Mouse (Mus musculus) thymus, adult 2 months (tissue): Measurements from ENCODE around the gene Anks1b. TPM values are rescaled to one million over a fixed set of nuclear protein-coding genes. Genes with fewer than 3 reads are reported as not detected.

Experiments
- DNase-seq: peaks from one replicate; pipeline ENCODE4 v3.0.0; 2021
- H3K27ac ChIP-seq: fragments of 200-500 bp; 2 replicates; pipeline ENCODE4 v1.5.1; 2012; ENCODE audit warnings: low read length, control low read depth; ENCODE audit not compliant: control insufficient read depth, insufficient read depth
- H3K27me3 ChIP-seq: fragments of 200-500 bp; 2 replicates; pipeline ENCODE4 v1.6.1; 2012; ENCODE audit warnings: mild to moderate bottlenecking, low read length, moderate library complexity, mixed read lengths; ENCODE audit not compliant: control insufficient read depth, insufficient read depth
- H3K36me3 ChIP-seq: fragments of 200-500 bp; 2 replicates; pipeline ENCODE4 v1.6.1; 2012; ENCODE audit warnings: mild to moderate bottlenecking, low read length, moderate library complexity; ENCODE audit not compliant: control insufficient read depth, insufficient read depth
- H3K4me1 ChIP-seq: fragments of 200-500 bp; replicated peaks from 2 replicates; pipeline ENCODE4 v1.6.1; 2012; ENCODE audit warnings: low read length; ENCODE audit not compliant: control insufficient read depth, insufficient read depth
- H3K4me3 ChIP-seq: fragments of 200-500 bp; 2 replicates; pipeline ENCODE4 v1.5.1; 2012; ENCODE audit warnings: mild to moderate bottlenecking, low read length, control low read depth, moderate library complexity; ENCODE audit not compliant: control insufficient read depth, insufficient read depth
- CTCF ChIP-seq: fragments of 200-500 bp; IDR thresholded peaks from 2 replicates; pipeline ENCODE4 v1.5.1; 2012; ENCODE audit warnings: mild to moderate bottlenecking, control low read depth, low read length, moderate library complexity, borderline replicate concordance; ENCODE audit not compliant: control insufficient read depth, poor library complexity, insufficient read depth; ENCODE audit errors: extremely low read depth
- POLR2A ChIP-seq: fragments of 200-500 bp; IDR thresholded peaks from 2 replicates; pipeline ENCODE4 v1.6.1; 2012; ENCODE audit warnings: mild to moderate bottlenecking, low read length, control low read depth, moderate library complexity; ENCODE audit not compliant: control insufficient read depth, poor library complexity, insufficient read depth; ENCODE audit errors: extremely low read depth
- WGBS: fragments of 180-500 bp; shearing (Covaris S2); methylation state at CpG from one replicate; pipeline ENCODE4 v1.1.7; 2018; 5-methylcytosine and 5-hydroxymethylcytosine counted together
- polyA plus RNA-seq: library from polyadenylated mRNA; depleted of rRNA; stranded (reverse); fragments of >200 nt; gene quantifications from 2 replicates; pipeline ENCODE4 v1.2.3, GENCODE M21; 2012

Gene Anks1b
- polyA plus RNA-seq, 1 experiment, result 0.24 TPM

- H3K4me1 ChIP-seq, result no peaks in the 10 kb centered on the region
- no peaks in the 10 kb centered on the region for H3K27me3 ChIP-seq
- DNase-seq, result no peak
- H3K36me3 ChIP-seq, result no peaks in the 10 kb centered on the region
- TF ChIP-seq POLR2A (no peak), CTCF (no peak)
- no peak overlapping the region for H3K4me3 ChIP-seq
- 81% methylated on average over 4 of the region's 4 CpGs for WGBS
- no peak overlapping the region for H3K27ac ChIP-seq
Measured at GRCm38 (mm10) chr10:89921965-89922364, 48.7 kb downstream of the Anks1b start.

GRCm38 (mm10) chr10:89942180-89942579 lies 68.9 kb downstream of the Anks1b start:
- Histone ChIP-seq H3K27ac (no peak overlapping the region), H3K4me1 (no peaks in the 10 kb centered on the region), H3K27me3 (no peaks in the 10 kb centered on the region), H3K4me3 (no peak overlapping the region), H3K36me3 (no peaks in the 10 kb centered on the region)
- WGBS, result 78% methylated on average over 4 of the region's 4 CpGs
- DNase-seq, result no peak
- TF ChIP-seq CTCF, result no peak
- no peak for TF ChIP-seq POLR2A

- Histone ChIP-seq H3K36me3 (no peaks in the 10 kb centered on the region), H3K27ac (no peak overlapping the region), H3K4me3 (no peak overlapping the region), H3K27me3 (no peaks in the 10 kb centered on the region), H3K4me1 (no peaks in the 10 kb centered on the region)
- WGBS, result 97% methylated on average over 1 of the region's 1 CpGs
- no peak for DNase-seq
- TF ChIP-seq CTCF (no peak), POLR2A (no peak)
Measured at GRCm38 (mm10) chr10:89946636-89947349, 73.5 kb downstream of the Anks1b start.

- Histone ChIP-seq H3K4me1 (no peaks in the 10 kb centered on the region), H3K36me3 (no peaks in the 10 kb centered on the region), H3K27ac (no peak overlapping the region), H3K4me3 (no peak overlapping the region), H3K27me3 (no peaks in the 10 kb centered on the region)
- TF ChIP-seq POLR2A, result no peak
- no peak for TF ChIP-seq CTCF
- WGBS, result 90% methylated on average over 4 of the region's 4 CpGs
- DNase-seq, result no peak
Measured at GRCm38 (mm10) chr10:89974361-89974760, 101.1 kb downstream of the Anks1b start.

- Histone ChIP-seq H3K36me3 (no peaks in the 10 kb centered on the region), H3K4me3 (no peak overlapping the region), H3K27me3 (no peaks in the 10 kb centered on the region), H3K4me1 (no peaks in the 10 kb centered on the region), H3K27ac (no peak overlapping the region)
- WGBS, result 85% methylated on average over 3 of the region's 3 CpGs
- no peak for DNase-seq
- TF ChIP-seq POLR2A, result no peak
- no peak for TF ChIP-seq CTCF
Measured at GRCm38 (mm10) chr10:89975431-89975841, 102.1 kb downstream of the Anks1b start.

- no peak overlapping the region for H3K4me3 ChIP-seq
- H3K4me1 ChIP-seq, result no peaks in the 10 kb centered on the region
- no peaks in the 10 kb centered on the region for H3K27me3 ChIP-seq
- no peaks in the 10 kb centered on the region for H3K36me3 ChIP-seq
- WGBS, result 95% methylated on average over 3 of the region's 3 CpGs
- DNase-seq, result no peak
- no peak for TF ChIP-seq CTCF
- TF ChIP-seq POLR2A, result no peak
- no peak overlapping the region for H3K27ac ChIP-seq
Measured at GRCm38 (mm10) chr10:89976577-89976976, 103.3 kb downstream of the Anks1b start.
